Mouse (Mus musculus) myocyte (in vitro differentiated cells): ENCODE data around the gene Stard3nl.

Source experiments
- CEBPB ChIP-seq: IDR thresholded peaks from 2 replicates; pipeline ENCODE4 v1.6.1; 2011; ENCODE audit warnings: mild to moderate bottlenecking, moderate library complexity; ENCODE audit not compliant: poor library complexity, insufficient read depth, severe bottlenecking
- E2F4 ChIP-seq: IDR thresholded peaks from one replicate; pipeline ENCODE4 v1.6.1; 2011; ENCODE audit warnings: mild to moderate bottlenecking, control low read depth, moderate library complexity; ENCODE audit not compliant: insufficient read depth
- MAX ChIP-seq: IDR thresholded peaks from one replicate; pipeline ENCODE4 v1.6.1; 2011; ENCODE audit warnings: low read depth, mild to moderate bottlenecking, control low read depth
- MYOD1 ChIP-seq, 3 experiments: IDR thresholded peaks; one replicate each; pipeline ENCODE4 v1.6.1; 2011; ENCODE audit warnings: control low read depth in 2 of 3, low read depth in 2 of 3, mild to moderate bottlenecking in 2 of 3, moderate library complexity in 1 of 3; ENCODE audit not compliant: insufficient read length in 2 of 3, control insufficient read depth in 1 of 3
- MYOG ChIP-seq, 3 experiments: IDR thresholded peaks; one replicate each; pipeline ENCODE4 v1.6.1; 2011; ENCODE audit warnings: control low read depth in 2 of 3, low read depth in 2 of 3, mild to moderate bottlenecking in 2 of 3; ENCODE audit not compliant: insufficient read length in 2 of 3, control insufficient read depth in 1 of 3, insufficient read depth in 1 of 3
- POLR2A ChIP-seq: IDR thresholded peaks from one replicate; pipeline ENCODE4 v1.6.1; 2011; ENCODE audit warnings: low read depth, mild to moderate bottlenecking, control low read depth, moderate library complexity; ENCODE audit not compliant: insufficient read length
- POLR2AphosphoS2 ChIP-seq: IDR thresholded peaks from one replicate; pipeline ENCODE4 v1.6.1; 2011; ENCODE audit warnings: low read depth, control low read depth; ENCODE audit not compliant: insufficient read length
- REST ChIP-seq: IDR thresholded peaks from one replicate; pipeline ENCODE4 v1.6.1; 2011; ENCODE audit warnings: mild to moderate bottlenecking, control low read depth, moderate library complexity; ENCODE audit not compliant: insufficient read depth, insufficient read length
- SRF ChIP-seq: IDR thresholded peaks from one replicate; pipeline ENCODE4 v1.6.1; 2011; ENCODE audit warnings: low read depth; ENCODE audit not compliant: control insufficient read depth, insufficient read length
- TCF12 ChIP-seq: IDR thresholded peaks from one replicate; pipeline ENCODE4 v1.6.1; 2011; ENCODE audit warnings: mild to moderate bottlenecking, control low read depth; ENCODE audit not compliant: poor library complexity, insufficient read depth, severe bottlenecking
- USF1 ChIP-seq: IDR thresholded peaks from one replicate; pipeline ENCODE4 v1.6.1; 2011; ENCODE audit warnings: low read depth, mild to moderate bottlenecking, control low read depth, moderate library complexity

GRCm38 (mm10) chr13:19381112-19381828, 14.3 kb downstream of the Stard3nl start:
- TF ChIP-seq POLR2A: no peak
- TF ChIP-seq CEBPB: no peak
- TF ChIP-seq POLR2AphosphoS2: no peak
- TF ChIP-seq E2F4: no peak
- TF ChIP-seq SRF: no peak
- TF ChIP-seq MYOG (IDR thresholded peaks at IDR 0.05; ENCODE audit: control insufficient read depth in 1 of 3, insufficient read depth in 1 of 3, insufficient read length in 2 of 3, low read depth in 2 of 3): no peak
- no peak for TF ChIP-seq MYOD1 (IDR thresholded peaks at IDR 0.05; ENCODE audit: control insufficient read depth in 1 of 3, insufficient read length in 2 of 3, low read depth in 2 of 3)
- TF ChIP-seq TCF12: no peak
- no peak for TF ChIP-seq MAX
- TF ChIP-seq USF1: no peak
- no peak for TF ChIP-seq REST
